Mouse (Mus musculus) right cerebral cortex, postnatal 14 days (tissue): ENCODE data around the gene Nfib.
A peak's percentile ranks its signal among the peaks of the same experiment; 100 is the strongest.

ENCODE experiments used
- DNase-seq: peaks from one replicate; pipeline ENCODE4 v3.0.0; 2022

Nfib gene

GRCm38 (mm10) chr4:82623835-82624234, 81.7 kb downstream of the Nfib start:
- no peak for DNase-seq

- DNase-seq: no peak
Measured at GRCm38 (mm10) chr4:82623081-82623538, 82.4 kb downstream of the Nfib start.

GRCm38 (mm10) chr4:82622321-82622836, 83.2 kb downstream of the Nfib start:
- DNase-seq: peak; percentile 81

GRCm38 (mm10) chr4:82619539-82619941, 86.0 kb downstream of the Nfib start:
- DNase-seq: peak; percentile 47

GRCm38 (mm10) chr4:82619003-82619402, 86.5 kb downstream of the Nfib start:
- no peak for DNase-seq

GRCm38 (mm10) chr4:82617257-82617656, 88.3 kb downstream of the Nfib start:
- no peak for DNase-seq

- DNase-seq: no peak
Measured at GRCm38 (mm10) chr4:82615712-82616111, 89.8 kb downstream of the Nfib start.

- DNase-seq: no peak
Measured at GRCm38 (mm10) chr4:82614466-82614805, 91.1 kb downstream of the Nfib start.

- no peak for DNase-seq
Measured at GRCm38 (mm10) chr4:82613606-82614465, 91.7 kb downstream of the Nfib start.

GRCm38 (mm10) chr4:82609676-82610075, 95.9 kb downstream of the Nfib start:
- DNase-seq: no peak

- DNase-seq: no peak
Measured at GRCm38 (mm10) chr4:82608768-82609610, 96.6 kb downstream of the Nfib start.

- DNase-seq: no peak
Measured at GRCm38 (mm10) chr4:82607266-82607665, 98.3 kb downstream of the Nfib start.

GRCm38 (mm10) chr4:82606351-82606750, 99.2 kb downstream of the Nfib start:
- no peak for DNase-seq

GRCm38 (mm10) chr4:82605034-82605784, 100.3 kb downstream of the Nfib start:
- no peak for DNase-seq

- DNase-seq: no peak
Measured at GRCm38 (mm10) chr4:82604501-82604900, 101.0 kb downstream of the Nfib start.

- no peak for DNase-seq
Measured at GRCm38 (mm10) chr4:82600636-82601035, 104.9 kb downstream of the Nfib start.

GRCm38 (mm10) chr4:82598436-82598835, 107.1 kb downstream of the Nfib start:
- DNase-seq: no peak

GRCm38 (mm10) chr4:82593681-82594666, 111.6 kb downstream of the Nfib start:
- DNase-seq: no peak

- DNase-seq: peak; percentile 71
Measured at GRCm38 (mm10) chr4:82592086-82593030, 113.2 kb downstream of the Nfib start.

GRCm38 (mm10) chr4:82589345-82589890, 116.1 kb downstream of the Nfib start:
- DNase-seq: peak; percentile 18
